Mouse (Mus musculus) adrenal gland, adult (tissue): Measurements from ENCODE around the gene Ccdc170.
A peak's percentile ranks its signal among the peaks of the same experiment; 100 is the strongest.

ENCODE experiments used
- DNase-seq, 2 experiments: peaks; one replicate each; pipeline ENCODE4 v3.0.0; 2022 to 2023; ENCODE audit warnings: low spot score in 1 of 2; ENCODE audit not compliant: inconsistent age in 2 of 2

Ccdc170 gene

DNA sequence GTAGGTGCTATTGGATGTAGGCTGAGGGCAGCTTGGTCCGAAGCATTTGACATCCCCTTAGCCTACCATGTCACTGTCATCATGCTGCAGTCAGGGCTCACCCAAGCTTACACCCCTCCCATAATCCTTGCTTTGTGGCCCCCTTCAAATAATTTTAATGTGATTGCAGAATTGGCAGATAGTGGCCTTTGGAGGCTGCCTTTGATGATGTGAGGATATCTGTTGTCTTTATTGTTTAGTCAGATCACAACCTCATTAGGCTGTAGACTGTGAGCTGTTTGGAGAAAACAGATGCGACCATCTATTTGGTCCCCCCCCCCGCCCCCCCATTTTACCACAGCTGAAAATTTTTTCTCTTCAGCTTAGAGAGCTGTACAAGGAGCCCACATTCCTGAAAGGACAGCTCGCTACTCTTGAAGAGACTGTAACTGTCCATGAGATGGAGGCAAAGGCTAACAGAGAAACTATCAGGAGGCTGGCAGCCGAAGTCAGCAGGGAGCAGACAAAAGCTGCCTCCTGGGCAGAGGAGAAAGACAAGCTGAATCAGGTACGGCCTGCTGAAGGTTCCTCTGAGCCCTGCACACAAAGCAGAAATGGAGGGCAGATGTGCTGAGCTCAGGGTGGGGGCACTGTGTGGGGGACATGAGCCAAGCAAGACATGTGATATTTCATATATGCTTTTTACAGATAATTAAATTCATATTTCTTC is 38.2 kb downstream of the Ccdc170 start:
- no peak for DNase-seq

DNA sequence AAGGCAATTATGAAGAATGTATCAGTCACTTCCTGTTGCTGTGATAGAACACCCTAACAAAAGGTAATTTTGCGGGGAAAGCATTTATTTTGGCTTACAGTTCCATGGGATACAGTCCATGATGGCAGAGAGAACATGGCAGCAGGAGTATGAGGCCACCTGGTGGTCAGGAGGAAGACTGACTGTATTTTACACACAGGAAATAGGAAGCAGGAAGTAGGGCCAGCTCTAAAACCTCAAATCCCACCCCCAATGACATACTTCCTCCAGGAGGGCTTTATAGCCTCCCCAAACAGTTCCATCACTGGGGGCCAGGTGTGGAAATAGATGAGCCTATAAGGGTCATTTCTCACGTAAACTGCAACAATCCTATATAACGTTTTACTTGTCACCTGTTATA is 39.8 kb downstream of the Ccdc170 start:
- DNase-seq, result no peak

GRCm38 (mm10) chr10:4523078-4523477 is 40.8 kb downstream of the Ccdc170 start:
- DNase-seq, result no peak

- no peak for DNase-seq
Measured at GRCm38 (mm10) chr10:4528043-4528442, 45.7 kb downstream of the Ccdc170 start.

DNA sequence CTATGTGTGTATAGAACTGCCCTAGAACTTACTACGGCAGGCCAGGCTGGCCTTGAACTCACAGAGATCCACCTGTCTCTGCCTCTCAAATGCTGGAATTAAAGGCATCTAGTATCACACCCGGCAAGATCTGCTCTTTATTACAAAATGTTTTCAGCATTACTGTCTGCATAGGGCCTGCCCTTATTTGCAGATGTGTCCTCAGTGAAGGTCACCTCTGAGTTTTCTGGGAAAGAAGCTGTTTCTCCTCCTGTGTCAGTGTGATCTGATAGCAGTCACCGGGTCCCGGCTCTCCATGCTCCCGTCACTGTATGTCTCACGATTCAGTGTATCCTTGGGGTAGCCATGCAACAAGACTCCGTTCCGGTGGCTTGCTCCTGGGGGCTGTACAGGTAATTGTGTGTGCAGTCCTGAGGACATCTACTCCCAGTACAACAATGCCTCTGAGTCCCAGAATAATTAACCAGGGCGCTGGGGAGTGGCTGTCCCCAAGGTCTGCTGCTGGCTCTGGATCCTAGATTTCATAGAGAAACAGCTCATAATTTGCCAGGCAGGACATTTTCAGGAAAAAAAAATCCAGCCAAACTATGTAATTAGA is 48.4 kb downstream of the Ccdc170 start:
- peak; percentile 10 to 89 for DNase-seq

GRCm38 (mm10) chr10:4531933-4532332 is 49.6 kb downstream of the Ccdc170 start:
- DNase-seq, result no peak

GRCm38 (mm10) chr10:4532731-4533130 is 50.4 kb downstream of the Ccdc170 start:
- DNase-seq, result peak in 1 of 2 experiments; percentile 54

GRCm38 (mm10) chr10:4533873-4534272 is 51.6 kb downstream of the Ccdc170 start:
- DNase-seq, result peak; percentile 11 to 74

DNA sequence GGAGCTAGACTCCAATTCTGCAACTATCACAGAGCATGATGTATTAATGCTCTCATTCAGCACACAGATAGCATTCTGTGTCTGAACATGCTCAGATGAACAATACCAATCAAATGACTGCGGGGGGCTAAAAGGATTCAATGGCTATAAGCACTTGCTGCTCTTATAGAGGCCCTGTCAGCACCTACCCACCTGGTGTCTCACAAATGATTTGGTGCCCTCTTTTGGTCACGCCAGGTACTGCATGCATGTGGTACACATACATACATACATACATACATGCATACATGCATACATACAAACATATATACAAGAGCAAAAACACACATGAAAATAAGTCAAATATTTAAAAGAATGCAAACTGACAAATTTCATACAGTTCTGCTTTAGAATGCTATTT is 63.2 kb downstream of the Ccdc170 start:
- DNase-seq, result no peak

- DNase-seq, result peak; percentile 10 to 69
Measured at GRCm38 (mm10) chr10:4553442-4554119, 71.3 kb downstream of the Ccdc170 start.

- no peak for DNase-seq
Measured at GRCm38 (mm10) chr10:4556842-4557377, 74.6 kb downstream of the Ccdc170 start.

DNA sequence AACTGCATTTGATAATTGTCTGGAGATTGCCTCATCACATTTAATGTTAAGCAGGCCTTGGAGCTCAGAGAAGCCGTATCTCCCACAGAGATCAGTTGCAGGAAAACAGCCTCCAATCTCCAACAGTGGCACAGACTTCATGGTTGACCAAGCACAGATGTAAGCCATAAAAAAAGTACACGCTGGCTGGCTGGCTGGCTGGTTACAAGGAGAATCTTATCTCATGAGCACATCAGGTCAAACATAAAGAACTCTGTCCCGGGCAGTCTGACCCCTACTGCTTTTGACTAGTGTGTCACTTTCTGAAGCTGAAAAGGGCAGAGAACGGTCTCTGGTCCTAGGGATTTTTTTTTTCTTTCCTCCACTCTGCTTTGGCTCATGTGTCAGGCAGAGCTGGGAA is 76.8 kb downstream of the Ccdc170 start:
- DNase-seq, result no peak

DNA sequence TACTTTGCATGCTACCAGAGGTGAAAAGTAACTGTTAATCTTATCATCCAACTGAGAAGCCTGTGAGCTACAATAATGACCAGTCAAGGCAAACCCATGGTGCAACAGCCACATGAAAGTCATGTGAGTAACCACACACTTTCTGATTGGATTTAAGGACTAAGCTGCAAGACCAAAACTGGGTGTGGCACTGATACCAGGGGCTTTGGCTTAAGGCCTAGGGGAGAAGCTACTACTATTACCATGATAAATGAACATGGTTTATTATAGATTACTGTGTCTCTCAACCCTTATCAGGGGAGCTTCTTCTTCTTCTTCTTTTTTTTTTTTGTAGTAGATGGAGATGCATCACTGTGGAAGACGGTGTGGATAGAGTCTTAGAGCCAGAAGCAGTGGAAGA is 82.8 kb downstream of the Ccdc170 start:
- DNase-seq, result no peak

DNA sequence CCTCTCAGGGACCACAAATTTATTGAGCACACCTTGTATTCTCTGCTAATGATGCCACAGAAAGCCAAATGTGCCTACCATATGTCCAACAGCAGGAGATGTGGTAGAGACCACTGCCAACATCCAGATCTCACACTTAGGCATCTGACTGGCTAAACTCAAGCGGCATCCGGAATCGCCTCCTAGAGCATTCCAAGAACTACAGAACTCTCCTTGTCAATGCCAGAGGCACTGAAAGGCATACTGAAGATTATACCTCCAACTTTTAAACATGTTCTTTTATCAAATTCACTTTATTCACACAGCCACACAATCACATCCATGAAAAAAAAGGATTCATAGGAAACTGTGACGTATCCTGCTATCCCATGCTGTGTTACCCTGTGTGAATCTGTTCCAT is 88.5 kb downstream of the Ccdc170 start:
- no peak for DNase-seq

DNA sequence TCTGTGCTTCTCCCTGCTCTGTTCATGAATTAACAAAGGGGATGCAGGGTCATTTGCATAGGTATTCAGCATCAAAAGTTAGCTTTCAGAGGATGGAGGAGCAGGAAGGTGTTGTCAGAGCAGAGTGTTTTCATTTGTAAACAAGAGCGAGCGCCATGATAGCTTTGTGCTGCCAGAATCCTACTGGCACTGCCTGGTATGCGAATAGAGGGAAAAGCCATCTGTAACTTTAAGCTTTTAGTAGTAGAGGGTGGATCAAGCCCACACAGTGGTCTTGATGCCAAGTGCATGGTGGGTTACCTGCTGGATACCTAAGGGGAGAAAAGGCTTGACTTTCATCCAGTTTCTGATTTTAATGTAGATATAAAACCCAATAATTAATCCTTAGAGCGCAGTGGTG is 89.0 kb downstream of the Ccdc170 start:
- DNase-seq, result no peak

DNA sequence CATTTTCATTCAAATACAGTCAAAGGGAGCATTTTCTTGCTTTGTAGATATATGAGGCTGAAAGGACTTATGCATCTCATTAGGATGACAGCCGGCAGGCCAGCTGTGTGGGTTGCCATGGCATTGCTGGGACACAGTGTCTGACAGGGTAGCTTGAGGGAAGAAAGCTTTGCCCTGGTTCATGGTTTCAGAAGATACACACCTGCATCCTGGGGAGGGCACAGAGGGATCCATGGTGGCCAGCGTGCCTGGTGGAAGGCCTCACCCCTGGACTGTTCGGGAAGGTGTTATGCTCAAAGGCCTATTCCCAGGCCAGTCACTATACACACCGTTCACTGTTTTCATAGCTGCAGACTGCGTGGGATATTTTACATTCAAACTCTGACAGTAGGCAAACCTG is 99.6 kb downstream of the Ccdc170 start:
- DNase-seq, result no peak

DNA sequence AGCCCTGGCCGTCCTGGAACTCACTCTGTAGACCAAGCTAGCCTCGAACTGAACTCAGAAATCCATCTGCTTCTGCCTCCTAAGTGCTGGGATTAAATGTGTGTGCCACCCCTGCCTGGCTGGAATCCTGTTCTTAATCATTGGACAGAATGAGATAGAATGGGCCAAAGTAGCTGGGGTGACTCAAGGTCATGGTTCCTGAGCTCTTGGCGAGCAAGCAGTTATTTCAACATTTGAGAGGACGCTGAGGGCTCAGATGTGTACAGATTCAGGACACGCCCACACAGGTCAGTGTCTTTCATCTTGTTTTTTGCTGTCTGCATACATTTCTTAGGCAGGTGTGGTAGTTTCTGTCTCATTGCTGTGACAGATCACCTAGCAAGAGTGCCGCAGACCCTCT is 104.4 kb downstream of the Ccdc170 start:
- peak; percentile 14 to 79 for DNase-seq

DNA sequence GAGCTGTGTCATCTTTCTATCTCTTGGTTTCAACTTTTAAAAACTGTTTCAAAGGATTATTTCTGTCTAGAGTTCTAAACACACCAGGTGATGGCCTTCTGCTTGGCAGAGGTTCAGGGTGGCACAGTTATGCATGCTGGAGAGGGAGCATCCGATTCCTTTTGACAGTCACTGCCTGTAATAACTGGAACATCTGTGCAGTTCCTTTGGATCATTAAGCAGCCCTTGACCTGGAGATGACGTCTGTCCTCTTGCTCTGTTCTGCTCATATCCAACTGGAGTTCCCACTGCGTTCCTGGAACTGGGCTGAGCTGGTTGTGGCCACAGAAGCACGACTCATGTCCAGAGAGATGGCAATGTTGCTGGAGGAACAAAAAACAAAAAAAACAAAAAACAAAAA is 107.3 kb downstream of the Ccdc170 start:
- peak; percentile 21 to 66 for DNase-seq

DNA sequence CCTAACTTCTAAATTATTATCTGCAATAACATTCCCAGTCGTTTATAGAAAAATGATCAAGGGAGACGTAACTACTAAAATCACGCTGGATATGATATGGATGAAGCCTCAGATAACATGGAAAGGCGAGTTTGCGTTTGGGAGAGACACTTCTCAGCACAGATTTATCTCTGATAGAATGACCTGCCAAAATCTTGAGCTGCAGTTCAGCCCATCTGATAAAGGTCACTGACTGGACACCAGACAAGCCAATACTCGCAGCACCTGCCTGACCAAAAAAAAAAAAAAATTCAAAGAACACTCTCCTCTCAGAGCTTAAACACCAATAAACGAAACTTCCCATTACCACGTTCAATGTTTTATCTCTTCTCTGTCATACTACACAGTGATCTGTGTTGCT is 108.7 kb downstream of the Ccdc170 start:
- no peak for DNase-seq

- DNase-seq, result peak in 1 of 2 experiments; percentile 55
Measured at GRCm38 (mm10) chr10:4593828-4594227, 111.5 kb downstream of the Ccdc170 start.

DNA sequence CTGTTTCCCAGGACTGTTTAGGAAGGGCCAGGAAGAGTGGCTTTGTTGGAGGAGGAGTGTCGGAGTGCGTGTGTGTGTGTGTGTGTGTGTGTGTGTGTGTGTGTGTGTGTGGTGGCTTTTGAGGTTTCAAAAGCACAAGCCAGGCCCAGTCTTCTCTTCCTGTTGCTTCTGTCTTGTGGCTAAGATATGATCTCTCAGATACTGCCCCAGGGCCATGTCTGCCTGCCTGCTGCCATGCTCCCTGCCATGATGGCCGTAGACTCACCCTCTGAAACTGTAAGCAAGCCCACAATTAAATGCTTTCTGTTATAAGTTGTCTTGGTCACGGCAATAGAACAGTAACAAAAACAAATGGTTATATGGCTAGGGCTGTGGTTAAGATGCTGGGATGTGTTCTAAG is 114.9 kb downstream of the Ccdc170 start:
- no peak for DNase-seq

- DNase-seq, result peak; percentile 71 to 92
Measured at GRCm38 (mm10) chr10:4598244-4598842, 116.0 kb downstream of the Ccdc170 start.
